14 mouse cellular contexts compared by ENCODE assay signal in the genomic region with DNA sequence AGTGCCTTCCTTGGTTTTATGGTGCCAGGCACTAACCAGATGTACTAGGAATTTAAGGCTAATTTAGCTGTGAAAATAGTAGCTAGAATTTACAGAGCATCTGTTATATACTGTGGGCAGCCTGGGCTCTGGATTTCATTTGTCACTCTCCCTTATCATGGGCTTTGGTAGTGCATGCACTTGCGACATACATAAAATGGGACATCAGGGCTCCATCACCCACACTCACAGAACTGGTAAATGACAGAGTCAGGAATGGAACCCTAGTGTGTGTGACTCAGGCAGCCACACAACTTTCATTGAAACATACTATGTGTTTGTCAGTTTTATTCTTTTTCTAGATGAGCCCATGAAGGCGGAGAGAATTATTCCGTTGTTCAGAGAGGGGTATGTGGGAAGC.
"Had no signal": no experiment of that assay in that cellular context is flagged by ENCODE, and none has a peak within 500 bp of the region (broad histone marks: within the 10 kb centered on the region; RNA-seq: fewer than 3 reads in every experiment).

No protein-coding gene starts in this region.

- DNase-seq: lung, postnatal 14 days; lung, postnatal 36 days; right cerebral cortex, postnatal 14 days; thymus, adult 2 months; thymus, postnatal 25 days; thymus, postnatal 4 days had no signal

- H3K36me3 ChIP-seq: liver, embryonic 12.5 days; midbrain, embryonic 10.5 days; midbrain, embryonic 12.5 days; midbrain, embryonic 15.5 days; neural tube, embryonic 12.5 days; stomach, embryonic 15.5 days had no signal

- H3K9ac ChIP-seq: liver, embryonic 12.5 days; liver, embryonic 14.5 days; midbrain, embryonic 12.5 days; midbrain, embryonic 15.5 days; neural tube, embryonic 12.5 days; stomach, embryonic 15.5 days had no signal

- H3K4me1 ChIP-seq: liver, embryonic 12.5 days; neural tube, embryonic 12.5 days; stomach, embryonic 15.5 days had no signal

- H3K27me3 ChIP-seq: liver, embryonic 12.5 days; midbrain, embryonic 12.5 days; midbrain, embryonic 15.5 days; neural tube, embryonic 12.5 days; stomach, embryonic 15.5 days had no signal

- H3K4me2 ChIP-seq: liver, embryonic 12.5 days; midbrain, embryonic 12.5 days; midbrain, embryonic 15.5 days; neural tube, embryonic 12.5 days; stomach, embryonic 15.5 days had no signal

- H3K27ac ChIP-seq: liver, embryonic 12.5 days; liver, embryonic 14.5 days; midbrain, embryonic 10.5 days; midbrain, embryonic 15.5 days; neural tube, embryonic 12.5 days; stomach, embryonic 15.5 days; stomach, postnatal 0 days had no signal

- H3K4me3 ChIP-seq: liver, embryonic 12.5 days; midbrain, embryonic 10.5 days; midbrain, embryonic 12.5 days; midbrain, embryonic 15.5 days; neural tube, embryonic 12.5 days; stomach, embryonic 15.5 days had no signal

- ATAC-seq: liver, embryonic 12.5 days; midbrain, embryonic 15.5 days had no signal

- H3K9me3 ChIP-seq: liver, embryonic 12.5 days; midbrain, embryonic 10.5 days; midbrain, embryonic 12.5 days; midbrain, embryonic 15.5 days; neural tube, embryonic 12.5 days; stomach, embryonic 15.5 days had no signal
